Mouse (Mus musculus) kidney, postnatal 36 days (tissue): ENCODE measurements at regions not wholly inside any gene's neighbourhood (a gene's known extent, or its start where the extent isn't known, plus 50 kb on each side); places are given as distances from the start of the nearest gene placed in this dataset.

Experiments used
- DNase-seq, 2 experiments: peaks; one replicate each; pipeline ENCODE4 v3.0.0; 2021 to 2022; ENCODE audit warnings: mixed read lengths in 2 of 2

DNA sequence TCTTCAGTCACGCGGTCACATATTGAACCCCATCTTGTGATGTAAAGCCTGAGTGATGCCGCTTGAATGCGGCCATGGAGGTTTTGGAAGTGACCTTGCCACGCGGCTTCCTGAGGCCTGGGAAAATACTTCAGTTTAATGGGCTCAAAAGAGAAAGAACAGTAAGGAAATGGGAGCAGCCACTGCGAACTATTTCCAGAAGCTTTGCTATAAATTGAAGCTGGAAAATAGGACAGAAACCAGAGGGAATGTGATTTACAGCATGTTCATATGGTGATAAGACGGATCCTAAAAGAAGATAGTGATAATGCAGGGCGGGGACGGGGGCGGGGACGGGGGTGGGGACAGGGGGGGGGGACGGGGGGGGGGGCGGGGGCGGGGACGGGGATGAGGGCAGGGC is 52.7 kb upstream of the Trpc4 start:
- DNase-seq, result no peak

DNA sequence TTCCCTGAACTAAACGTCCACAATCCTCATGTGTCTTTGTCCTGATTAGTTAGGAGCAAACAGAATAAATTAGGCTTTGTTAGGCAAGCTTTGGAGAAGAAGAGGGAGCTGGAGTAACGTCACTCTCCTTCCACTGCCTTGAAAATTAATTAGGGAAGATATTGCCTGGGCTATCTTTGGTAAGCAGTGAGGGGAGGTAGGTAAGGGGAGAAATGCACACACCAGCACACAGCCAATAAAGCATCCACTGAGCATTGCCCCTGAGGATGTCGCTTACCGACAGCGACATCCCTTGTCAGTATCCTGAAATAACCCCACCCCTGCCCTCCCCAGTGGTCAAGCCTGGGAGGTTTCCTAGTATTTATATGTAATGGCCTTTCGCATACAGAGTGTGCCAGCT is 72.2 kb upstream of the Trpc4 start:
- no peak for DNase-seq

DNA sequence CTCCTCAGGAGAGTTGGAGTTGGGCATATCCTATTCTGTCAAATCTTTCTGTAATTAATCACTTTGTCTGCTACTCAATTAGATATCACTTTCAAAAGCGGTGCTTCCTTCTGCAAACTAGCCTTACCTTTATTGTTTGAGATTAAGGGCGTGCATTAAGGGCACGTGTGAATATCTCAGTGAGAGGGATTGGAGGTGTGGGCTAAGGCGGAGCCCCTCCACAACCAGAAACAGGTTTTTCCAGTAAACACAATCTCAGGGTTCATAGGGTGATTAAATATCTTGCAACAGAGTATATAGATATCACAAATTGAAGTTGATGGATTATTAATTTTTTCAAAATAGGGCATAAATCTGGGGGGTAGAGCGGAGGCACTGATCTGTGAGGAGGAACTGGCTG is 79.4 kb upstream of the Trpc4 start:
- DNase-seq, result no peak

DNA sequence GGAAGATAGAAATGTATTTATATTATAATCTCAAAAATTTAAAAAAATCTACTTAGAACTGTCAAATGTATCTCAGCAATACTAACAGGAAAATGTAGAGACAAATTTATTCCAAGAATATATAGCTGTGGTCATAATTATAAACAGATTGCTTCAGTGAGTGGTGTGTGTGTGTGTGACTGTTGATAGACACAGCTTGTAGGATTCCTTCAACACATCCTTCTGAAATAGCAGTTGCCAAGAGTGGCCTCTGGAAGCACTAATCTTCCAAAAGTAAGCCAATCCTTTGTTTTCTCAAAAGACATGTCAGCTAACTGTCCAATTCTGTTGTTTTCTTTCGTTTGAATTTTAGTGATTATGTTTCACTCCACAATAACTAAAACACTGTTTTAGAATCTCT is 95.2 kb upstream of the Trpc4 start:
- no peak for DNase-seq

DNA sequence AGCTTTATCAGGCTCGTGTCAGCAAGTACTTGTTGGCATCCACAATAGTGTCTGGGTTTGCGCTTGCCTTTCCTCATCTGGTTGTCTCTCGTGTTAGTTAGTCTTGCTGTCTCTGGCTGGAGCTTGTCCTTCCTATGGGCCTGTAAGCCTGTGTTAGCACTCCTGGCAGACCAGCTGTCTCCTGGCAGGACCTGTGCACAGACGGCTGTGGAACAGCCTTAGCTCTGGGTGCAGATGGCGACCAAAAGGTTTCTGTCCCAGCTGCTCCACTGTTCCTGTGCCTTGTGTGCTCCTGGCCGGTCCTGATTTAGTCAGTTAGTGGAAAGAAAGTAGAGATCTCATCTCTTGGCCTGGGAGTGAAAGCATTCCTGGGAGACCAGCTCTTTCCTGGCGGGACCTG is 101.5 kb upstream of the Trpc4 start:
- no peak for DNase-seq

DNA sequence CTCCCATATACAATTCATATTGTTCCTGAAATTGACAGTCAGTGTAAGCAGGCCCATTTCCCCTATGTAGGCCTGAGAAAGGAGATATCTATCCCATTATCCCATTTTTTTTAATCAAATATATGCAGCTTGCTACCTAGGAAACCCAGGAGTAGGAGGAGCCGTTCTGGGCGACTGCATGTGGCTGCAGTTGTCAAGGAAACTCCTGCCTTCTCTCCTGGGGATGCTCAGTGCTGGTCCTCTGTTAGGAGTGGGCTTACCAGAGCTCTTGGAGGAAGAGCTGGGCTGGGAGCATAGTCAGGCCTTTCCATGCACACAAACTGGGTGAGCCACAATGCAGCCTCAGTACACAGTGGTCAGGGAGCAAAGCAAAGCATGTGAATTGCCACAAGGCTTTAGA is 106.5 kb upstream of the Trpc4 start:
- no peak for DNase-seq

DNA sequence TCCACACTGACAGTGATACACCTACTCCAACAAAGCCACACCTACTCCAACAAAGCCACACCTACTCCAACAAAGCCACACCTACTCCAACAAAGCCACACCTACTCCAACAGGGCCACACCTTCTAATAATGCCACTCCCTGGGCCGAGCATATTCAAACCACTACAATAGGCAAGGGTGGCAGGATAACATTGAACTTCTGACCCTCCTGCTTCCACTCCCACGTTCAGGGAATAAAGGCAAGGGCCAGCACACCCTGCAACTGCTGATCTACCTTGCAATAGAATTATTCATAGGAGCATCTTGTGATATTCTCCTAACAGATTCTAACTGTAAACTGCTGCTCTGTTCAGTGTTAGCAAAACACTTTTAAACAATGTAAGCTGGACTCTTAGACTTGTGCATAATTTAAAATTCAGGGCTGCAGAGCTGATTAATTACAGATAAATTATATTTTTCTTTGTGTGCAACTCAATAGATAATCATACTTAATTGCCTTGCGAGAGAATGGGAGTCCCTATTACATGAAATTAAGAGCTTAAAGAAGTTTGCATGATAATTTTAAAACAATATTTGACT is 107.7 kb upstream of the Trpc4 start:
- DNase-seq, result no peak

DNA sequence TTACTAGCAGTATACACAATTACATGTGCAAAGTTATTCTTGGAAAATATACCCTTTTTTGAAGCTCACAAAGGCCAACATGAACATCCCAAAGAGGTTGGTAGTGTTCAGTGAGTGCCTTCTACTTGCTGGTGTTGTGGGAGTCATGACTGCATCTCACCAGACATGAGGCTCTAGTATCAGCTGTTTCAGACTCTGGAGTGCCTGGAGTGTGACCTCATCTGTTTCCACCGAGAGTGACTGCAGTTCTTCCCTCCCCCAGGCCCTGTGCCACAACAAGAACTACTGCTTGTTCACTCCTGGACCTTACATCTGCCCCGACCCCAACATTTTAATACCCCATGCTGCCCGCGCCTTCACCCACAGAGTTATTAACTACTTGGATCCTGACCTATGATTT is 128.5 kb upstream of the Trpc4 start:
- no peak for DNase-seq

DNA sequence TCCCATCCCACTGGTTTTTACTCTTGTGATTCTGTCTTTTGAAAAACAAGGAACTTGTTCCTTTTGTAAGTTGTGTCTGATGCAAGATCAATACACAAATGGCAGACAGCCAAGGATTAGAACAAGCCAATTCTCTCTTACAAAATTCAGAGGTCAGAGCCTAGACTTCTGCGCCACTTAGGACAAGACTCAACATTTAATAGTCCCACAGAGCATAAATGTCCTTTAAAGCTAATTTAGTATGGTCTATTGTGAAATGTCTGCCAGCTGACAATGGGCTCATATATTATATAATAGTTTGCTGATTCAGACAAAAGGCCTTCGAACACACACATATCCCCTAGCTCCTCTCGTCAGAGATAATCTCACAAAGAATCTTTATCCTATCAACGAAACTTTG is 135.6 kb upstream of the Trpc4 start:
- DNase-seq, result no peak

DNA sequence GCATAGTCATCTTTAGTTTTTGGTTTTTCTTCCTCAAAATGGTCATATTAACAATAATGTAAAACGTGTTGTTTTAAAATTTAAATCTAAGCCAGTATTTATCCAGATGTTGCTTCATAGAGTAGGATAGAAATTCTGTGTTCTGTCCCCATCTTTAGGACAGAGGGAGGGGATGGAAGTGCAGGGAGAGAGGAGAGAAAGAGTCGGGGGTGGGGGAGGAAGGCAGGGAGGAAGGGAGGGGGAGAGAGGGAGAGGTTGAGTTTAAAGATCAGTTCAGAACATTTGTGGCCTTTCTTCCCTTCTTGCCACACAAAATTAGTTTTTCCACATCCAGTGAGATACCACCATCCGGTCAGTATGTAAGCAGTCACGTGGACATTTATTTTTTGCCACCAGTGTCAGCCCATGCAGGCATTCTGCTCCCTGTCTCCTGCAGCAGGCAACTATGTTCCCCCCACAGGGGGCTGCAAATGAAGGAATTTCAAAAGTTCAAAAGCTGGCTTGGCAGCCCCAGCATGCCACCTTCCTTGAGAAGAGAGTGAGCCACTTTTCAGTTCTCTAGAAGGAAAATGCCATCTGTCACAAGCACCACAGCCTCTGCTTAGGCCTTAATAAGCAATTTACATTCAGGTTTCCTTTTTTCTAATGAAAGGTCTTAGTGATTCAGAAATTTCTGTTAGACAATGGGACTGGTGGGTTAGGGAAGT is 137.7 kb upstream of the Trpc4 start:
- no peak for DNase-seq

DNA sequence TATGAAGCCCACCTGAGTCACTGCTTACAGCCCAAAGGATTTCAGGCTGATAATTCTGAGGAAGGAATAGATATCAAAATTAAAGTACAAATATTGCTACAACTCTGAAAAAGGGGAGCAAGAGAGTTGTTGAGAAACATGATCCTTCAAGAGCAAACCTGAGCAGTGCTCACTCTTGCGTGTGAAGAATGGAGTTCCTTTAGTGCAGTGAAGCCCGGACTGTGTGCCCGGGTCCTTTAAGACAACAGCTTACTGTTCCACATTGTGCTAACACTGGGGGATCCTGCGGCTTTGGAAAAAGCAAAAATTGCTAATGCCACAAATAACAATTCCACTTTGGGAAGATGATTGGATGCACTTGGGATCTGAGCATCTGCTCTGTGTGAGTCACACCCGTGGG is 139.0 kb upstream of the Trpc4 start:
- DNase-seq, result no peak

DNA sequence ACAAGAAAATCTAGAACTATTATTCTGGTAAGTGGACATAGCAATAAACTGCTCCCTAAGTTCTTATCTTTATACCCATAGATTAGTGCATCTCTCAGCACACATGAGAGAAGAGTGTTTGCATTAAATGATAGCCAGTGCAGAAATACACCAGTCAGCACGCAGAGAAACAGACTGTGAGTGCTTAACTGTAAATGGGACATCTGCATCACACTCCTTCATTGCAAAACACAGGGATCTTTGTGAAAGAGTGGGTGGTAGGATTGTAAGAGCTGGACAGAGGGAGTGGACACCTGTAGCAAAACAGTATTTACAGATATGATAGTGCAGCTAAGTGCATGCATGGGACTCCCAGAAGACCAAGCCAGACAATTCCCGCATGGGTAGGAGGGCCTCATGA is 144.8 kb upstream of the Trpc4 start:
- no peak for DNase-seq

DNA sequence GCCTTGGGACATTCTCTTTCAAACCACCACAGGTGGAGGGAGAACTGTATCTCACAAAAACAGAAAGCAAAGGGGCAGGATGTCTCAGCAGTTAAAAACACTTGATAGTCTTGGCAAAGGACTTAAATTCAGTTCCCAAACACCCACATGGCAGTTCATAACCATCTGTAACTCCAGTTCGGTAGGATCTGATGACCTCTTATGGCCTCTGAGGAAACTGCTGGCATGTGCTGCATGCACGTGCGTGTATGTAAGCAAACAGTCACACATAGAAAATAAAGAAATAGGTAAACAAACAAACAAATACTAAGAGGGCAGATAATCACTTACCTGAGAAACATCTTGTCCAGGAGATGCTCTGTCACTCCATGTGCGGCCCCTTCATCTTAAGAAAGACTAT is 129.4 kb upstream of the Ufm1 start:
- DNase-seq, result no peak

DNA sequence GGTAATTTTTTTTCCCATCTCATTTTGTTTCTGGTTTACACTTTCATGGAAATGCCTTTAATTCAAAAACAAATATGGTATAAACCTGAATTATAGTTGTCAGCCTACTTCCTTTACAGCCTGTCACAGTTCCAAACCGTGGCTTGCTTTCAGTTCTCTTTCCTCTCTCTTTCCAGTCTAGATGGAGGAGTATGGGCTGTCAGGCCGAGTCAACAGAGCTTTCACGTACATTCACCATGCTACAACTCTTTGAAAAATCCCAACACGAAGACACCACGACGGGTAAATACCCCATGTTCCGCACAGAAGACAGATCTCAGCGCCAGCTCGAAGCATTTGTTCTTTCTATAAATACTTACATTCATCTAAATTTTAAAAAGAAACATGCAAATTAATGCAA is 125.2 kb upstream of the Ufm1 start:
- peak in 1 of 2 experiments; percentile 6 for DNase-seq

DNA sequence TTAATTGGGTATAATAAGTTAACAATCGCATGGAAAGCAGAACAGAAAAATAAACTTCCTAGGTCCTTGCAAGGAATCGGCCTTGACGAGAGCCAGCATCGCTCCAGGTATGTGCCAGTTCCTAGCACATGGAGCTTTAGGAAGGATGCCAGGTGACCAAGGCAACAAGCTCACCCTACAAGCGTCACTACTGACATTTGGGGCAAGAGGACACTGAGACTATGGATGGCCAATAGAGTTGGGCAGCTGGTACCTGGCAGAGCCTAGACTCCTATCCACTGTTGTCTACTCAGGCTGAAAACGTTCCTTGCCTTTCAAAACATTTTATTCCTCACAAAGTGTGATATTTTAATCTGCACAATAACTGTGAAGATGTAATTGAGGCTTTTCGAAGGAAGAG is 124.6 kb upstream of the Ufm1 start:
- DNase-seq, result no peak

DNA sequence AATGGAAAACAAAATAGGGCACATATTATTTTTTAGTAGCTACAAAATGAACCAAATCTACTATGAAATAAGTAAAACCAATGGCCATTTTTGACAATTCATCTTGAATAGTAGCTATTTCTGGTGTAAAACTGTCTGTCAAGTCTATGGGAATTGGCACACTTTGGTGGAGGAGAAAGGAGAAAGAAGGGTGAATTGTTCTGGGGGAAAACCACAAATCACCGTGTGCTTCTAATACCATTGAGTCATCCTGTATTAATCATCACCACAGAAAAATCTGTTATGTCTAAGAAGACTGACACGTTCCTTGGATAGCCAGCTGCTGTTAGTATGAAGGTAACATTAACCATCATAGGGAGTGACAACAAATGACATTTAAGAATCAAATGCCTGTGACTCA is 123.7 kb upstream of the Ufm1 start:
- no peak for DNase-seq

DNA sequence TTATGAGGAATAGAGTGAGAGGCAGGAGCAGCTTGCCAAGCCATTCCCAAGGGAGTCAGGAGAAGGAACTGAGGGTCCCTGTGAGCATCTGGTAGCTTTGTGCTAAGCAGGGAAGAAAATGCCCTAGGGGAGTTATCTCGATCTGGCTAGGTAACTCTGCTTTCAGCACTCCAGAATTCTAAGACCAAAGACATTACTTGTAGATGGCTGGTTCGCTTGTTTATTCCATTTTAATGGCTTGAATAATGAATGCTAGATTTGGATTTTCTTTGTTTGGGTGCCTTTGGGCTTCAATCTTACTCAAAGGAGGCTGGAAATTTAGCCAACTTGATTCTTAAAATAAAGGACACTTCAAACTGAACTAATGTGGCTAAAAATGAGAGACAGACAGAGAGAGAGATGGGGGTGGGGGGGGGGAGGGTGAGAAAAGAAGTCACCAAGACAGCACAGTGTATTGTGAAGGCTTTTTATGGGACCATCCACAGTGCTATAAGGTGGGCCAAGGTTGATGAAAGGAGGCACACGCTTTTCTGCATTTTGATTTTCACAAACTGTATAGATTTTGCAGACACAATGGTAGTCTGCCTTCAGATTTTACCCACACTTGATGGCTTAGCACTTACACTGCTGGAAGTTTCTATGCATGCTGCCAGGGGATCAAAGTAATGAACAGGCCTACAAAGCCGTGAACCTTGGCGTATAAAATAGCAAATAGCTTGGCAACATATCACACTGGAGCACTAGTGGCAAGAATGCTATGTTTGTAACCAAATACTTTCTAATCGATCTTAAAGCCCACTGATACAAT is 121.3 kb upstream of the Ufm1 start:
- DNase-seq, result no peak

DNA sequence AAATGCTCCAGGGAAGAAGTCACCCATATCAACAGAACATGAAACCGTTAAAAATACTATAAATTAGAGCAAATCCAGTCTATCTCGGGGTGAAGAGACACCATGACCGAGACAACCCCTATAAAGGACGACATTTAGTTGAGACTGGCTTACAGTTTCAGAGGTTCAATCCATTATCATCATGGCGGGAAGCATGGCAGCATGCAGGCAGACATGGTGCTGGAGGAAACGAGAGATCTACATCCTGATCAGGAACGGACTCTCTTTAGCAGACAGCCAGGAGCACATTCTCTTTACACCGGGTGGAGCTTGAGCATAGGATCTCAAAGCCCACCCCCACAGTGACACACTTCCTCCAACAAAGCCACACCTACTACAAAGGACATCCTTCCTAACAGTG is 118.7 kb upstream of the Ufm1 start:
- DNase-seq, result no peak

DNA sequence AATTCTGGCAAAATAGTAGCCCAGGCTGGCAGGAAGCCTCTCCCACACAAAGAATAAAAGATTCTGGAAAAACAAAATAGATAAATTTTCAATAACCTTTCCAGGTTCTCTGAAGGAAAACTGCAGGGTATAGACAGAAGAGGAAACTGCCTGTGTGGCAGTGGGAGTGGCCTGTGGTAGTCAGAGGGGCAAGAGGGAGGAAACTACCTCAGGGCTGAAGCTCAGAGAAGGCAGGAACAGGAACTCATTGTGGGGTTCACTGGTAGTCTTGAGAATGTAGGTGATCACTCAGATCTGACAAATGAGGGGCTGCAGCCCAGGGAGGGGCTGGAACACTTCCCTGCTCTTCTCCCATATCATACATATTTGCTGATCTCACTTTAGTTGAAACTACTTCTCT is 118.0 kb upstream of the Ufm1 start:
- DNase-seq, result no peak

DNA sequence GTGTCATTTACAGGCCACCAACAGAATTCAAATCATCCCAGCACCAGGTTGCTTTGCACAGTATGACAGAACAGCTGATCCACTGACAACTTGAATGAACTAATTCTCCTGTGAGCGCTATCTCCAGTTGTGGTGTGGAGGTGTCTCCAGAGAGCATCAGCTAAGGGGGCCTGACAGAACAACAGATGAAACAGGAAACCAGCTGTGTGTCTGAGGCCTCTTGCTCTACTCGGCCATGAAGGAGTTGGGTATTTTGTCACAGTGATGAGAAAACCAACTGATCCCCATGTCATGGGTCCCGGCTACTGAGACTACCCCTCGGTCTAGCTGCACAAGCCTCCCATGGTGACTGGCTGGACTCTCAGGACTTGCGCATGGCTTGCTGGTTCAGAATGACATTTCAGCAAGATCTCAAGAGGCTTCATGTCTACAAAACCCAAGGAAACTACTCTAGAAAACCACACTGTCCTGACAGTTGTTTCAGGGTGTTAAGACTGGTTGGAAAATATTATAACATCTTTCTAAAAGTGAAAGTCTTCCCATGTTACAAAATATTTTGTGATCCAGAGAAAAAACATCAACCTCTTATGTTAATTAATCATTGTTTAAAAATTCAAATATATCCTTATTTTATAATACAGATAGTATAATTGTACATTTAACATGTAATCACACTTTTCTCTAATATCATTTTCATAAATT is 113.9 kb upstream of the Ufm1 start:
- DNase-seq, result no peak

DNA sequence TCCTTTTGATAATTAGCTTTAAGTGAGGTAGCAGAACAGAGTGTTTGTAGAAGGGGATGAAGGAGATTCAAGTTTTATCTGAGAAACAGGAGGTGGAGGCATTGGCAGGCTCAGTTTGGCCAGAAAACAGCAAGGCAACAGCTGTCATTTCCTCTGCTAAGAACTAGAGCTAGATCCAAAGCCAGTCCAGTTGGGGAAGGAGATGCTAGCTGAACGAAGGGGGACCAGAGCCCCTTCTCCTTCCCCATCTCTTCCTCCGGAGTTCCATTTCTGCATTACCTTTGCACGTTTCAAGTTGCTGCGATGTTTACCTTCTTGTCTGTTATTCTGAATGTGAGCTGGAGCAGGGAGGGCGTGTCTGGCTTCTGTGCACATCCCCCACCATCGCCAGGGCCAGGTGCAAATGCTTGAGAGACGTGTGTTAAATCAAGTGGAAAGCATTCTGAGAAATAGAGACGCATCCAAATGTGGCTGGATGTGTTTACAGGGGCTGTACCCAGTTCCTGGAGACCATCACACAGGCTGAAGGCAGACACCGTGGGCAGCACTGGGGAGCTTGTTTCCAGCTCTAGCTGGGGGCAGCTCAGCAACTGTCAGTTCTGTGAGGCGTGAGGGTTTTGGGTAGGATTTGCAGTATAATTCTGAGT is 111.4 kb upstream of the Ufm1 start:
- no peak for DNase-seq

DNA sequence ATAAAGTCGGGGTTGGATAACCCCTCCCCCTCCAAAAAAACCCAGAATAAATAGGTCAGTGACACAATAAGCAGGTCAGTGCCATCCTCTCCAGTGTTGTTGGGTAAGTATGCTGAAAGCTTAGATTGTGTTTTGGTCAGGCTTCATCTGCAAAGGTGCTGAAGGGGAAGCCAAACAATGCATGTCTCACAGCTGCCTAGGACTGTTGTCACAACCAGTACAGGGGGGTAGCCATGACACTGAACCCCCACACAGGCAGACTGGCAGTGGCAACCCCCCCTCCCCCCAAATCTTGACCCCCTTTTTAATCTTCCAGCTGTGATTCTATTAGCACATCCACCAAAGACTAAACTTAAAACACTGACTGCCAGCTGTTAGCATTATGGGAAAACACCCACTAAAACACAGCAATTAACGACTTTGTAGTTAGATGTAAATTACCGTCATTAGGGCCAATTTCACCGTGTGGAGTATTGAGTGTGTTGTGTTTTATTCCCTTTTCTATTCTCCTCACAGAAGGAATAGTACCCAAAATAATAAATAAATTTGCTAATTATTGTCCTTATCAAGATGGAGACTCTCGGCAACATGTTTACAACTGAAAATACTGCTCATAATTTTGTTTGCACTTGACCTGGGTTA is 105.5 kb upstream of the Ufm1 start:
- DNase-seq, result no peak

DNA sequence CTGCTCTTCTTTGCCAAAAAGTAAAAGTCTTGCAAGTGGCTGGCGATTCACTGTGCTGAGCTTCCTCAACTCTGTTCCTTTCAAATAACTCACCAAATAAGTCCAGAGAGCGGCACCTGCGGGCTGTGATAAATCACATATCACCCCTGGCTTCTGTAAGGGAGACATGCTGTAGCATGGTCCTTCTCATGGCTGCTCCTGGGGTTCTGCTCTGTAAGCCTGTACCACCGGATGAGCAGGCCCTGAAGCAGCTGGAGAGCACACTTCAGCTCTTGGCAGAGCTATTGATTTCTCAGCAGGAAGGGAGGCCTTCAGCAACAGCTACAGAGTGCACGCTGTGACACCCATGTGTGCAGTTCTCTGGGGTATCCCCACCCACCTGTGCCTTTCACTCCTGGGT is 101.5 kb upstream of the Ufm1 start:
- no peak for DNase-seq
